Mouse (Mus musculus): ENCODE data around the gene Adamts8. TPM values are rescaled to one million over a fixed set of nuclear protein-coding genes. Genes with fewer than 3 reads are reported as not detected.

Gene Adamts8
- polyA plus RNA-seq, 1 experiment from 2014 or later: 0.10 TPM

- DNase-seq: no peak
- no peak overlapping the region for H3K4me2 ChIP-seq
- WGBS (ENCODE audit: insufficient replicate concordance): 46% methylated on average over 8 of the region's 8 CpGs
These were observed 10.9 kb downstream of the Adamts8 start for GRCm38 (mm10) chr9:30953287-30953686.

GRCm38 (mm10) chr9:30955246-30955645 lies 12.9 kb downstream of the Adamts8 start:
- no peaks in the 10 kb centered on the region for H3K9me3 ChIP-seq (replicated peaks)
- no peak for ATAC-seq (ENCODE audit: low read depth)
- no peak overlapping the region for H3K27ac ChIP-seq
- H3K4me2 ChIP-seq: no peak overlapping the region
- no peaks in the 10 kb centered on the region for H3K27me3 ChIP-seq
- DNase-seq: no peak
- no peak overlapping the region for H3K9ac ChIP-seq
- H3K4me1 ChIP-seq (replicated peaks): no peaks in the 10 kb centered on the region
- H3K4me3 ChIP-seq (replicated peaks): no peak overlapping the region
- H3K36me3 ChIP-seq: no peaks in the 10 kb centered on the region
- WGBS (ENCODE audit: insufficient replicate concordance): 63% methylated on average over 9 of the region's 9 CpGs

More at GRCm38 (mm10) chr9:30953287-30953686, 10.9 kb downstream of the Adamts8 start:
- H3K27me3 ChIP-seq: no peaks in the 10 kb centered on the region
- no peaks in the 10 kb centered on the region for H3K4me1 ChIP-seq (replicated peaks)
- H3K9me3 ChIP-seq (replicated peaks): no peaks in the 10 kb centered on the region
- H3K9ac ChIP-seq: no peak overlapping the region
- H3K36me3 ChIP-seq: no peaks in the 10 kb centered on the region
- ATAC-seq (ENCODE audit: low read depth): no peak
- no peak overlapping the region for H3K4me3 ChIP-seq (replicated peaks)
- H3K27ac ChIP-seq: no peak overlapping the region

GRCm38 (mm10) chr9:30963780-30964179 lies 21.4 kb downstream of the Adamts8 start:
- Histone ChIP-seq H3K9ac (no peak overlapping the region), H3K4me3 (replicated peaks) (no peak overlapping the region), H3K9me3 (replicated peaks) (no peaks in the 10 kb centered on the region), H3K27me3 (no peaks in the 10 kb centered on the region), H3K36me3 (no peaks in the 10 kb centered on the region), H3K27ac (no peak overlapping the region), H3K4me2 (no peak overlapping the region), H3K4me1 (replicated peaks) (no peaks in the 10 kb centered on the region)
- 76% methylated on average over 4 of the region's 4 CpGs for WGBS (ENCODE audit: insufficient replicate concordance)
- ATAC-seq (ENCODE audit: low read depth) (no peak), DNase-seq (no peak)

GRCm38 (mm10) chr9:30964685-30965084 lies 22.3 kb downstream of the Adamts8 start:
- WGBS (ENCODE audit: insufficient replicate concordance): 62% methylated on average over 10 of the region's 10 CpGs
- Histone ChIP-seq H3K9me3 (replicated peaks) (no peaks in the 10 kb centered on the region), H3K4me2 (no peak overlapping the region), H3K9ac (no peak overlapping the region), H3K4me1 (replicated peaks) (no peaks in the 10 kb centered on the region), H3K27me3 (no peaks in the 10 kb centered on the region), H3K4me3 (replicated peaks) (no peak overlapping the region), H3K27ac (no peak overlapping the region), H3K36me3 (no peaks in the 10 kb centered on the region)
- ATAC-seq (ENCODE audit: low read depth): no peak
- DNase-seq: no peak

- DNase-seq (no peak), ATAC-seq (ENCODE audit: low read depth) (no peak)
- H3K4me1 ChIP-seq (replicated peaks): no peaks in the 10 kb centered on the region
- H3K27ac ChIP-seq: no peak overlapping the region
- no peaks in the 10 kb centered on the region for H3K9me3 ChIP-seq (replicated peaks)
- H3K36me3 ChIP-seq: no peaks in the 10 kb centered on the region
- WGBS (ENCODE audit: insufficient replicate concordance): 34% methylated on average over 7 of the region's 7 CpGs
- H3K4me3 ChIP-seq (replicated peaks): no peak overlapping the region
- H3K4me2 ChIP-seq: no peak overlapping the region
- H3K9ac ChIP-seq: no peak overlapping the region
- no peaks in the 10 kb centered on the region for H3K27me3 ChIP-seq
These were observed 24.5 kb downstream of the Adamts8 start for GRCm38 (mm10) chr9:30966881-30967280.

- ATAC-seq (ENCODE audit: low read depth) (no peak), DNase-seq (no peak)
- Histone ChIP-seq H3K27ac (no peak overlapping the region), H3K4me3 (replicated peaks) (no peak overlapping the region), H3K9ac (no peak overlapping the region), H3K4me2 (no peak overlapping the region), H3K4me1 (replicated peaks) (no peaks in the 10 kb centered on the region), H3K27me3 (no peaks in the 10 kb centered on the region), H3K36me3 (no peaks in the 10 kb centered on the region), H3K9me3 (replicated peaks) (no peaks in the 10 kb centered on the region)
- 57% methylated on average over 6 of the region's 6 CpGs for WGBS (ENCODE audit: insufficient replicate concordance)
These were observed 25.8 kb downstream of the Adamts8 start for GRCm38 (mm10) chr9:30968130-30968529.

- H3K27me3 ChIP-seq: no peaks in the 10 kb centered on the region
- no peaks in the 10 kb centered on the region for H3K9me3 ChIP-seq (replicated peaks)
- H3K4me3 ChIP-seq (replicated peaks): no peak overlapping the region
- H3K4me2 ChIP-seq: no peak overlapping the region
- no peaks in the 10 kb centered on the region for H3K36me3 ChIP-seq
- ATAC-seq (ENCODE audit: low read depth): no peak
- WGBS (ENCODE audit: insufficient replicate concordance): 48% methylated on average over 3 of the region's 3 CpGs
- H3K9ac ChIP-seq: no peak overlapping the region
- no peaks in the 10 kb centered on the region for H3K4me1 ChIP-seq (replicated peaks)
- H3K27ac ChIP-seq: no peak overlapping the region
- DNase-seq: no peak
These were observed 27.6 kb downstream of the Adamts8 start for GRCm38 (mm10) chr9:30970001-30970400.

GRCm38 (mm10) chr9:30971967-30972366 lies 29.6 kb downstream of the Adamts8 start:
- H3K9ac ChIP-seq: no peak overlapping the region
- H3K4me1 ChIP-seq (replicated peaks): no peaks in the 10 kb centered on the region
- no peaks in the 10 kb centered on the region for H3K36me3 ChIP-seq
- no peaks in the 10 kb centered on the region for H3K27me3 ChIP-seq
- H3K4me3 ChIP-seq (replicated peaks): no peak overlapping the region
- WGBS (ENCODE audit: insufficient replicate concordance): 50% methylated on average over 4 of the region's 4 CpGs
- ATAC-seq (ENCODE audit: low read depth): no peak
- no peaks in the 10 kb centered on the region for H3K9me3 ChIP-seq (replicated peaks)
- H3K4me2 ChIP-seq: no peak overlapping the region
- DNase-seq: no peak
- H3K27ac ChIP-seq: no peak overlapping the region

GRCm38 (mm10) chr9:30976339-30977023 lies 34.1 kb downstream of the Adamts8 start:
- 61% methylated on average over 11 of the region's 11 CpGs for WGBS (ENCODE audit: insufficient replicate concordance)
- Histone ChIP-seq H3K4me3 (replicated peaks) (no peak overlapping the region), H3K9me3 (replicated peaks) (no peaks in the 10 kb centered on the region), H3K4me1 (replicated peaks) (no peaks in the 10 kb centered on the region), H3K27me3 (no peaks in the 10 kb centered on the region), H3K4me2 (no peak overlapping the region), H3K36me3 (no peaks in the 10 kb centered on the region), H3K9ac (no peak overlapping the region), H3K27ac (no peak overlapping the region)
- ATAC-seq (ENCODE audit: low read depth) (no peak), DNase-seq (no peak)

- H3K36me3 ChIP-seq: no peaks in the 10 kb centered on the region
- no peak overlapping the region for H3K9ac ChIP-seq
- H3K27me3 ChIP-seq: no peaks in the 10 kb centered on the region
- H3K27ac ChIP-seq: no peak overlapping the region
- no peak overlapping the region for H3K4me3 ChIP-seq (replicated peaks)
- H3K4me1 ChIP-seq (replicated peaks): no peaks in the 10 kb centered on the region
- no peaks in the 10 kb centered on the region for H3K9me3 ChIP-seq (replicated peaks)
- no peak for DNase-seq
- 63% methylated on average over 2 of the region's 2 CpGs for WGBS (ENCODE audit: insufficient replicate concordance)
- no peak overlapping the region for H3K4me2 ChIP-seq
- no peak for ATAC-seq (ENCODE audit: low read depth)
These were observed 38.1 kb downstream of the Adamts8 start for GRCm38 (mm10) chr9:30980467-30980866.

- H3K27ac ChIP-seq: no peak overlapping the region
- WGBS (ENCODE audit: insufficient replicate concordance): 51% methylated on average over 6 of the region's 6 CpGs
- no peak for DNase-seq
These were observed 43.4 kb downstream of the Adamts8 start for GRCm38 (mm10) chr9:30985782-30986181.

GRCm38 (mm10) chr9:30993106-30993505 lies 50.7 kb downstream of the Adamts8 start:
- Histone ChIP-seq H3K36me3 (no peaks in the 10 kb centered on the region), H3K9me3 (replicated peaks) (no peaks in the 10 kb centered on the region), H3K9ac (no peak overlapping the region), H3K4me3 (replicated peaks) (no peak overlapping the region), H3K4me1 (replicated peaks) (no peaks in the 10 kb centered on the region), H3K27me3 (no peaks in the 10 kb centered on the region), H3K4me2 (no peak overlapping the region), H3K27ac (no peak overlapping the region)
- 61% methylated on average over 5 of the region's 5 CpGs for WGBS (ENCODE audit: insufficient replicate concordance)
- DNase-seq (no peak), ATAC-seq (ENCODE audit: low read depth) (no peak)

More at GRCm38 (mm10) chr9:30985782-30986181, 43.4 kb downstream of the Adamts8 start:
- ATAC-seq (ENCODE audit: low read depth): no peak
- no peak overlapping the region for H3K4me2 ChIP-seq
- H3K27me3 ChIP-seq: no peaks in the 10 kb centered on the region
- no peaks in the 10 kb centered on the region for H3K36me3 ChIP-seq
- no peaks in the 10 kb centered on the region for H3K9me3 ChIP-seq (replicated peaks)
- H3K9ac ChIP-seq: no peak overlapping the region
- no peaks in the 10 kb centered on the region for H3K4me1 ChIP-seq (replicated peaks)
- H3K4me3 ChIP-seq (replicated peaks): no peak overlapping the region
